Mouse (Mus musculus): Measurements from ENCODE around the gene Utp11. TPM values are rescaled to one million over a fixed set of nuclear protein-coding genes. Genes with fewer than 3 reads are reported as not detected.
A peak's percentile ranks its signal among the peaks of the same experiment; 100 is the strongest.
"Not testable (repeated sequence)": the region's sequence is repeated elsewhere in the genome, so short reads cannot be mapped to it uniquely, and the experiment has no call there.

The Utp11 gene
- polyA plus RNA-seq, 1 experiment = 0.85 TPM

DNA sequence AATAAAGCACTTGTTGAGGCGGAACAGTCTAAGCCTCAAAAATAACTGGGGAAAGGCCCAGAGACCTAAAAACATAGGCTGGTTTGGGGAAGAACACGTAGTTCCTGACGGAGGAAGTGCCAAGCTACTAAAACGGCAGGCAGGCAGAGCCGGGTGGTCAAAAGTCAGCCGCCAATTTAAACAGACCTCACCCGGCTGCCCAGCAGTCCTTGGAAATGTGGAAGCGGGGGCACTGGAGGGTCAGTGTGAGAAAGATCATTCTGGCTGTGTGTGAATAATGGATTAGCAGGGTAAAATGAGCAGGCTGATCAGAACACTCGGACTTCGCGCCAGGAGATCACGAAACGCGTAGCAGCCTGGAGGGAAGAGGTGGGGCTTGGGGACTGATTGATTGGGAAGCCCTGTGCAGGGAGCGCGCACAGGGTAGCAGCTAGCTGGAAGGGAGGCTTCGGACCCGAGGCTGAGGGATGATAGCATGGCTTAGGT is 16.6 kb upstream of the Utp11 start:
- no peaks in the 10 kb centered on the region for H3K36me3 ChIP-seq (ENCODE audit: control insufficient read depth, insufficient read depth, low read length)
- peaks cover 13% of the 10 kb centered on the region for H3K4me1 ChIP-seq (ENCODE audit: control insufficient read depth, insufficient read depth, insufficient read length, low read length)
- peak overlapping the region; percentile 40 for H3K4me3 ChIP-seq (ENCODE audit: low read depth, low read length)
- H3K27ac ChIP-seq (ENCODE audit: insufficient read depth, low read depth, low read length) = peak overlapping the region; percentile 74
- no peak for TF ChIP-seq CTCF (IDR thresholded peaks at IDR 0.05; ENCODE audit: extremely low read depth, insufficient read length, insufficient replicate concordance, low read depth, low read length)
- TF ChIP-seq POLR2A (IDR thresholded peaks at IDR 0.05; ENCODE audit: low read depth, low read length) = no peak
- 3% methylated on average over 18 of the region's 18 CpGs for WGBS
- H3K27me3 ChIP-seq (ENCODE audit: control insufficient read depth, insufficient read depth, low read length) = no peaks in the 10 kb centered on the region

DNA sequence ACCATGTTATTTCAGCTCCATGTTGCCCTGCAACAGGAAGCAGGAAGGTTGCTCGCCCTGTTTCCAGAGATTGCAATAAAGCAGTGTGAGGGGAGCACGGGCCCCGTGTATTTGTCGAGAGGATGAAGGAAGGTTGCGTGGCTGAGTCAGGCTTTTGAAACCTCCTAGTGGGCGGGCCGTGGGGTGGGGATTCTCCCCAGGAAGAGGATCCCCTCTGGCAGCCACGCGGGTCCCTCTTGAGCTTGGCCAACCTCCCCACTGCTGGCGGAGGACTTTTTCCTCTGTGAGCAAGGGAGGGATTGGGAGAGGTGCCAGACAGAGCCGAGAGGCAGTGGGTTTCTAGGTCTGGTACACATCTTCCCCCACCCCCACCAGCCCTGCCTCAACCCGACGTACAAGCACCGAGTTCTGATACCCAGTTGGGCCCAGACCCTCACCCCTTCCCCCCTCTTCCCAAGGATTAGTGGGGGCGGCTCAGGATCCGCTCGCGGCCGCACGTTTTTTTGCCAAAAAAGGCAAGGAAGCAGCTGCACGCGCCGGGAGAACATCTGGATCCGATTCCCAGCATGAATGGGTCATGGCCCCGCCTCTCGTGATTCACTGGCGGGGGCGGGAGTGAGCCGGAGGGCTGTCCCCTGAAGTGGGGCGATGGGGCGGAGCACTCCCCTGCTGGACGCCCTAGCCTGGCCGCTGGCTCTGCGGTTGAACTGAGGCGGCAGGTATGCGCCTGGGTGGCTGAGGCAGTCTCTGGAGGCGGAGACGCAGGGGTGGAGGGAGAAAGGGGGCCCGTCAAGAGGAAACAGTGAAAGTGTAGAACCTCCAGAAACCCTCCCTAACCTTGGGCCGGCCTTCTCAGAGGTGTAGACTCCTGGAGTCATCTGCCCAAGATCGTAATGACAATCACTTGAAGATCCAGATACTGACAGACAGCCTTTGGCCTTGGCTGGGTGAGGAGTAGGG is 15.4 kb upstream of the Utp11 start:
- peak overlapping the region; percentile 88 for H3K27ac ChIP-seq (ENCODE audit: insufficient read depth, low read depth, low read length)
- TF ChIP-seq POLR2A (IDR thresholded peaks at IDR 0.05; ENCODE audit: low read depth, low read length) = peak; percentile 77; the same call in 1 of the 2 replicates
- TF ChIP-seq CTCF (IDR thresholded peaks at IDR 0.05; ENCODE audit: extremely low read depth, insufficient read length, insufficient replicate concordance, low read depth, low read length) = 0 out of 2 replicates have a peak, but pooled peaks have one; percentile 12
- under 1% methylated on average over 41 of the region's 41 CpGs for WGBS
- peaks cover 22% of the 10 kb centered on the region for H3K4me1 ChIP-seq (ENCODE audit: control insufficient read depth, insufficient read depth, insufficient read length, low read length)
- peak overlapping the region; percentile 72 for H3K4me3 ChIP-seq (ENCODE audit: low read depth, low read length)
- H3K36me3 ChIP-seq (ENCODE audit: control insufficient read depth, insufficient read depth, low read length) = no peaks in the 10 kb centered on the region
- H3K27me3 ChIP-seq (ENCODE audit: control insufficient read depth, insufficient read depth, low read length) = no peaks in the 10 kb centered on the region

DNA sequence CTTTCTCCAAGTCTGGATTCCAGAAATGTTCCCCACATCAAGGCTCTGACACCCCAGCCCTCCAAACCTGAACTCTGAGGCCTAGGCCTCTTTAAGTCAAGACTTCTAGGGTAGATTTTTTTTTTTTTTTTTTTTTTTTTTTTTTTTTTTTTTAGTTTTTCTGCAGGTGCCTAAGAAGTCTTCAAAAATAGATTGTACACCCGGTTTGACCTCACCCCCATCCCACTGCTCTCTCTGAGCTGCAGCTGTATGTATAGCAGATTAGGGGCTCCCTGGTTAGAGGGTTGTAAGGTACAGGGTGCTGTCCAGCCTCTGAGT is 14.8 kb upstream of the Utp11 start:
- H3K27me3 ChIP-seq (ENCODE audit: control insufficient read depth, insufficient read depth, low read length); H3K36me3 ChIP-seq (ENCODE audit: control insufficient read depth, insufficient read depth, low read length): not testable (repeated sequence)
- Histone ChIP-seq H3K4me1 (ENCODE audit: control insufficient read depth, insufficient read depth, insufficient read length, low read length) (peaks cover 28% of the 10 kb centered on the region), H3K4me3 (ENCODE audit: low read depth, low read length) (peak overlapping the region; percentile 72), H3K27ac (ENCODE audit: insufficient read depth, low read depth, low read length) (peak overlapping the region; percentile 88)
- WGBS = 18% methylated on average over 1 of the region's 1 CpGs

DNA sequence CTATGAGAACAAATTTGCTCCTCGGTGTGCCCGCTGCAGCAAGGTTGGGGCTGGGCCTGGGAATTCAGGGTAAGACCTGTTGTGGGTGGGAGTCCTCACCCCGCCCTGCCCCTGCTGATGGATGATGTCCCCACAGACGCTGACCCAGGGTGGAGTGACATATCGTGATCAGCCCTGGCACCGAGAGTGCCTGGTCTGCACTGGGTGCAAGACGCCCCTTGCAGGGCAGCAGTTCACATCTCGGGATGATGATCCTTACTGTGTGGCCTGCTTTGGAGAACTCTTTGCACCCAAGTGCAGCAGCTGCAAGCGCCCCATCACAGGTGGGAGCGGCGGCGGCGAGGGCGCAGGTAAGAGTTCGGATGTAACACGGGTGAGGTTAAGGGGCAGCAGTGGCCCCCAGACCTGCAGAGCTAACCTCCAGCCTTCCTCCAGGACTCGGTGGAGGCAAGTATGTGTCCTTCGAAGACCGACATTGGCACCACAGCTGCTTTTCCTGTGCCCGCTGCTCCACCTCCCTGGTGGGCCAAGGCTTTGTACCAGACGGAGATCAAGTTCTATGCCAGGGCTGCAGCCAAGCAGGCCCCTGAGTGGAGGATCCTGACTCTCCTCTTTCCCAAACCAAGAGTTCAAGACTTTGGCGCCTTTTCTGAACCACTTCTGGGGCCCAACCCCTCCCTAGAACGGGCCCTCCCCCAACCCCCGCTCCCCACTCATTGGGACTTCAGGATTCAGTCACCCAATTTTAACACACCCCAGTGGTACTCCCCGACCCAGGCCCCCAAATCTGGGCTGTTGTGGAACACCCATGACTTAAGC is 14.2 kb upstream of the Utp11 start:
- not testable (repeated sequence) for H3K27ac ChIP-seq (ENCODE audit: insufficient read depth, low read depth, low read length); H3K27me3 ChIP-seq (ENCODE audit: control insufficient read depth, insufficient read depth, low read length); H3K4me3 ChIP-seq (ENCODE audit: low read depth, low read length); H3K36me3 ChIP-seq (ENCODE audit: control insufficient read depth, insufficient read depth, low read length)
- 90% methylated on average over 25 of the region's 25 CpGs for WGBS
- H3K4me1 ChIP-seq (ENCODE audit: control insufficient read depth, insufficient read depth, insufficient read length, low read length) = peaks cover 28% of the 10 kb centered on the region

DNA sequence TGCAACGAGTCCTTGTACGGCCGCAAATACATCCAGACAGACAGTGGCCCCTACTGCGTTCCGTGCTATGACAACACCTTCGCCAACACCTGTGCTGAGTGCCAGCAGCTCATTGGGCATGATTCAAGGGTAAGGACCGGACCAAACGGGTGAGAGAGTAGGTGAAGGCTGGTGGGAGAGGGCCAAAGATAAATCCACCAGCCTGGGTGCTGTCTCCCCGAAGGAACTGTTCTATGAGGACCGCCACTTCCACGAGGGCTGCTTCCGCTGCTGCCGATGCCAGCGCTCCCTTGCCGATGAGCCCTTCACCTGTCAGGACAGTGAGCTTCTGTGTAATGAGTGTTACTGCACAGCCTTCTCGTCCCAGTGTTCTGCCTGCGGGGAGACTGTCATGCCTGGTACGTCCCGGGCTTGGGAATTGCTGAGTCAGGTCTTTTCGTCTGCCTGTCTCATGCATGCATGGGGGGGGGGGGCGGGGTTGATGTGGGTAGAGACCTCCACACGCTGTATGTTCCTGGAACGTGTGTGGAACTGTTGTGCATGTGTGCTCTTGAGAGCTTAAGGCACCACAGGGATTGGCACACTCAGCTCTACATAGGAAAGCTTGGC is 12.4 kb upstream of the Utp11 start:
- WGBS = 89% methylated on average over 23 of the region's 23 CpGs
- TF ChIP-seq POLR2A (IDR thresholded peaks at IDR 0.05; ENCODE audit: low read depth, low read length) = no peak
- no peak for TF ChIP-seq CTCF (IDR thresholded peaks at IDR 0.05; ENCODE audit: extremely low read depth, insufficient read length, insufficient replicate concordance, low read depth, low read length)
- Histone ChIP-seq H3K27me3 (ENCODE audit: control insufficient read depth, insufficient read depth, low read length) (no peaks in the 10 kb centered on the region), H3K36me3 (ENCODE audit: control insufficient read depth, insufficient read depth, low read length) (no peaks in the 10 kb centered on the region), H3K4me3 (ENCODE audit: low read depth, low read length) (no peak overlapping the region), H3K4me1 (ENCODE audit: control insufficient read depth, insufficient read depth, insufficient read length, low read length) (peaks cover 28% of the 10 kb centered on the region), H3K27ac (ENCODE audit: insufficient read depth, low read depth, low read length) (no peak overlapping the region)

DNA sequence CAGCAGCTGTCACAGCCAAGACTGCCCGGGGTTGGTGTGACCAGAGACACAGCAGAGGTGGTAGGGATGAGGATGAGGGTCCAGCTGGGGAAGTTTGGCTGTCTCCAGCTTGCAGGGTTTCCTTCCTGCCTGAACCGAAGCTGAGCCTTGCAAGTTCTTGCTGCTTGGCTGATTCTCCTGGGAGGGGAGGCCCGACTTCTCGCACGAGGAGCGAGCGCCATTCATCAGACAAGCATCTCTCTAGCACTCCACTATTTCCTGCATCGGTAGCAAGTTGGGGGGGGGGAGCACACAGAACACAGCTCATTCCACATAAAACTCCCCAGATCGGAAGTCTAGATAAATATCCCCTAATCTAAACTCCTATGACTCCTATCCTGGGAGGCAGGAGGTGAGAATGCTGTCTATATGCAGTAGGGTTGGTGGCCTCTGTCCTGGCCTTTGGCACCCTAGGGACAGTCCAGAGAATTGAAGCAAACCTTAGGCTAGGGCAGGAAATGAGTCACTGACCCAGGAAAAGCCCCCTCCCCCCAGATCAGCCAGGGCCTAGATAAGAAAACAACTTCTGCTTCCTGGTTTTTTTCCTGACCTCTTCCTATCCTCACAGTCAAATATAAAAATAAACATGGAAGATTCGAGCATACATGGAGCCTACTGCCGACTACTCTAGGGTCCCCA is 11.5 kb upstream of the Utp11 start:
- H3K27ac ChIP-seq (ENCODE audit: insufficient read depth, low read depth, low read length) = peak overlapping the region; percentile 57; the same call in 1 of the 2 replicates
- peaks cover 26% of the 10 kb centered on the region for H3K4me1 ChIP-seq (ENCODE audit: control insufficient read depth, insufficient read depth, insufficient read length, low read length)
- no peak overlapping the region for H3K4me3 ChIP-seq (ENCODE audit: low read depth, low read length)
- no peaks in the 10 kb centered on the region for H3K36me3 ChIP-seq (ENCODE audit: control insufficient read depth, insufficient read depth, low read length)
- no peaks in the 10 kb centered on the region for H3K27me3 ChIP-seq (ENCODE audit: control insufficient read depth, insufficient read depth, low read length)
- no peak for TF ChIP-seq POLR2A (IDR thresholded peaks at IDR 0.05; ENCODE audit: low read depth, low read length)
- TF ChIP-seq CTCF (IDR thresholded peaks at IDR 0.05; ENCODE audit: extremely low read depth, insufficient read length, insufficient replicate concordance, low read depth, low read length) = no peak
- 50% methylated on average over 11 of the region's 11 CpGs for WGBS
